Mouse (Mus musculus): Measurements from ENCODE around the gene Lmo4. TPM values are rescaled to one million over a fixed set of nuclear protein-coding genes. Genes with fewer than 3 reads are reported as not detected.

The Lmo4 gene
- total and polyA plus RNA-seq, 2 experiments = 4.4 to 17.3 TPM

GRCm38 (mm10) chr3:144229312-144229711, 24.3 kb upstream of the Lmo4 start:
- Histone ChIP-seq H3K9ac (ENCODE audit: low read depth, low read length) (no peak overlapping the region), H3K27me3 (ENCODE audit: control insufficient read depth, insufficient read depth, low read length) (no peaks in the 10 kb centered on the region), H3K36me3 (ENCODE audit: control insufficient read depth, insufficient read depth, low read length) (no peaks in the 10 kb centered on the region), H3K79me2 (ENCODE audit: control insufficient read depth, insufficient read depth, low read length) (no peaks in the 10 kb centered on the region; the same call in 1 of the 2 replicates), H3K4me1 (ENCODE audit: control insufficient read depth, insufficient read depth, low read length) (no peaks in the 10 kb centered on the region), H3K4me3 (ENCODE audit: insufficient read depth, low read depth, low read length) (no peak overlapping the region), H3K27ac (replicated peaks; ENCODE audit: insufficient read depth, low read depth, low read length) (no peak overlapping the region)
- 83% methylated on average over 7 of the region's 7 CpGs for WGBS
- no peak for DNase-seq (ENCODE audit: extremely low read depth, low read depth, low spot score)
- TF ChIP-seq POLR2A (IDR thresholded peaks at IDR 0.05; ENCODE audit: extremely low read depth, insufficient read depth, low read length) (no peak), CTCF (IDR thresholded peaks at IDR 0.05; ENCODE audit: low read depth, low read length) (no peak)

DNA sequence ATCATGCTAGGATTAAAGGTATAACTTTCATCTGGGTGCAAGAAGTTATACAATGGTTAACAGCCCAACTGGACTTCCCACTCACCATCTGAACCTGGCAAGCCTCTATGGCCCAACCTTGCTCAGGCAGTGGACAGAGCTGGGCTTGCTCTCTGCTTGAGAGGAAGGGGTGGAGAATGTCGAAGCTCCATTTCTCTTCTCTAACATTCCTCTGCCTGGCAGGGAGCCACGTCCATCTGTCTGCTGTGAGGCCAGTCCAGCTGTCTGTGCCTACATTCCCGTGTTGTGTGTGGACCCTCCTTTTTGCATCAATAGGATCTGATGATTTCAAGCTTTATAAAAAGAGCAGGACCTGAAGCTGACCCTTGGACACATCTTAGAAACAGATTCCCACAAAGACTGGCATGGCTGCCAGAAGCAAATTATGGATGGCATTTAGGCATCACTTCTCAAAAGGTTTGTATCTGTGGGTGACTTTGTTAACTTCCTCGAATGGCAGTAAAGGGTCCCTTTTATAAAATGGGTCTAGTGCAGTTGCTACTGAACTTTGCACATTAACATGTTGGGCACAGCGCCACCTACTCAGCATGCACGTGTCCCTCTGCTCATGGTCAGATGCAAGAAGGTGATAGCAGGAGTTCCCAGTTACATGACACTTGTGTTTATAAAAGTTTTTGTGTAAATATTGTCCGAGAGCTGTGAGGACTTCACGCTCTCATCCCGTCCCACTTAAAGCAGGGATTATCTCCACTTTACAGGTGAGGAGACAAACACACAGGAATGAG, 20.6 kb upstream of the Lmo4 start:
- TF ChIP-seq CTCF (IDR thresholded peaks at IDR 0.05; ENCODE audit: low read depth, low read length) (no peak), POLR2A (IDR thresholded peaks at IDR 0.05; ENCODE audit: extremely low read depth, insufficient read depth, low read length) (no peak)
- H3K27ac ChIP-seq (replicated peaks; ENCODE audit: insufficient read depth, low read depth, low read length) = no peak overlapping the region
- no peaks in the 10 kb centered on the region for H3K4me1 ChIP-seq (ENCODE audit: control insufficient read depth, insufficient read depth, low read length)
- H3K27me3 ChIP-seq (ENCODE audit: control insufficient read depth, insufficient read depth, low read length) = no peaks in the 10 kb centered on the region
- peak; percentile 28 for DNase-seq (ENCODE audit: extremely low read depth, low read depth, low spot score)
- no peak overlapping the region for H3K4me3 ChIP-seq (ENCODE audit: insufficient read depth, low read depth, low read length)
- H3K9ac ChIP-seq (ENCODE audit: low read depth, low read length) = no peak overlapping the region
- 47% methylated on average over 9 of the region's 9 CpGs for WGBS
- no peaks in the 10 kb centered on the region for H3K36me3 ChIP-seq (ENCODE audit: control insufficient read depth, insufficient read depth, low read length)
- no peaks in the 10 kb centered on the region; the same call in 1 of the 2 replicates for H3K79me2 ChIP-seq (ENCODE audit: control insufficient read depth, insufficient read depth, low read length)

GRCm38 (mm10) chr3:144224594-144224993, 19.6 kb upstream of the Lmo4 start:
- H3K27ac ChIP-seq (replicated peaks; ENCODE audit: insufficient read depth, low read depth, low read length) = no peak overlapping the region
- TF ChIP-seq POLR2A (IDR thresholded peaks at IDR 0.05; ENCODE audit: extremely low read depth, insufficient read depth, low read length) (no peak), CTCF (IDR thresholded peaks at IDR 0.05; ENCODE audit: low read depth, low read length) (no peak)
- WGBS = 76% methylated on average over 7 of the region's 7 CpGs

DNA sequence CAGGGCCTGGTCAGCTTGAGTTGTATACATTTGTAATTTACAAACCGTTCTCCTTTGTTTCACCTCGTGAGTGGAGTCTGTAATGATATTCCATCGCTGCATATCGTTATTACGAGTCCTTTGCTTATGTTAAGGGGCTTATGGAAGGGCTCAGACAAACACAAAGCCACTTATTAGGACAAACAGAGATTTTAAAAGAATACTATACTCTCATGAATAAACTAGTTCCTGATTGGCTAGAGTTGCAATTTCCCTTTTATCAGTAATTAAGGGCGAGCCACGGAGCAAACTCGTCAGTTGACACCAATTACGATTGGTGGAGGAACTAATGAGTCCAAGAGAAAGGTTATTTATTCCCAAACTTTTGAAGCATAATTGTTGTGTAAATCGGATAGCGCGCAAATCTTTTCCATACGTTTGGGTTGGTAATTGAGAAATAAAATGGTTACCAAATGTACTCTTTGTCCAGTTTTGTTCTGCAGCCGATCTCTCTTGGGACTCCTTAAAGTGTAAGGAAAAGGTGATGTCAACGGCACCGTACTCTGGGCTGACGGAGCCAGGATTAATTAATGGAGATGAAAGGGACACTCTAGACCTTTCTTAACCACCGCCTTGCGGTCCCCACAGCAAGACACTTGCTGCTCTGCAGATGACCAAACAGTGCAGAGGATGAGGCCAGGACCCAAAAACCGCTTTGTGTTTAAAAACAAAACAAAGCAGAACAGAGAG, 18.5 kb upstream of the Lmo4 start:
- WGBS = 94% methylated on average over 20 of the region's 20 CpGs
- TF ChIP-seq CTCF (IDR thresholded peaks at IDR 0.05; ENCODE audit: low read depth, low read length) (no peak), POLR2A (IDR thresholded peaks at IDR 0.05; ENCODE audit: extremely low read depth, insufficient read depth, low read length) (no peak)

More at GRCm38 (mm10) chr3:144224594-144224993, 19.6 kb upstream of the Lmo4 start:
- Histone ChIP-seq H3K4me3 (ENCODE audit: insufficient read depth, low read depth, low read length) (no peak overlapping the region), H3K4me1 (ENCODE audit: control insufficient read depth, insufficient read depth, low read length) (no peaks in the 10 kb centered on the region), H3K9ac (ENCODE audit: low read depth, low read length) (no peak overlapping the region), H3K36me3 (ENCODE audit: control insufficient read depth, insufficient read depth, low read length) (no peaks in the 10 kb centered on the region), H3K27me3 (ENCODE audit: control insufficient read depth, insufficient read depth, low read length) (no peaks in the 10 kb centered on the region), H3K79me2 (ENCODE audit: control insufficient read depth, insufficient read depth, low read length) (no peaks in the 10 kb centered on the region; the same call in 1 of the 2 replicates)
- DNase-seq (ENCODE audit: extremely low read depth, low read depth, low spot score) = no peak

GRCm38 (mm10) chr3:144222381-144222780, 17.4 kb upstream of the Lmo4 start:
- Histone ChIP-seq H3K9ac (ENCODE audit: low read depth, low read length) (no peak overlapping the region), H3K4me3 (ENCODE audit: insufficient read depth, low read depth, low read length) (no peak overlapping the region), H3K4me1 (ENCODE audit: control insufficient read depth, insufficient read depth, low read length) (no peaks in the 10 kb centered on the region), H3K79me2 (ENCODE audit: control insufficient read depth, insufficient read depth, low read length) (no peaks in the 10 kb centered on the region), H3K27ac (replicated peaks; ENCODE audit: insufficient read depth, low read depth, low read length) (no peak overlapping the region), H3K36me3 (ENCODE audit: control insufficient read depth, insufficient read depth, low read length) (no peaks in the 10 kb centered on the region), H3K27me3 (ENCODE audit: control insufficient read depth, insufficient read depth, low read length) (no peaks in the 10 kb centered on the region)
- WGBS = 80% methylated on average over 9 of the region's 9 CpGs
- no peak for DNase-seq (ENCODE audit: extremely low read depth, low read depth, low spot score)
- TF ChIP-seq CTCF (IDR thresholded peaks at IDR 0.05; ENCODE audit: low read depth, low read length) = no peak
- TF ChIP-seq POLR2A (IDR thresholded peaks at IDR 0.05; ENCODE audit: extremely low read depth, insufficient read depth, low read length) = no peak

More for the DNA sequence above, 18.5 kb upstream of the Lmo4 start:
- DNase-seq (ENCODE audit: extremely low read depth, low read depth, low spot score) = no peak
- H3K79me2 ChIP-seq (ENCODE audit: control insufficient read depth, insufficient read depth, low read length) = no peaks in the 10 kb centered on the region; the same call in 1 of the 2 replicates
- H3K36me3 ChIP-seq (ENCODE audit: control insufficient read depth, insufficient read depth, low read length) = no peaks in the 10 kb centered on the region
- H3K27ac ChIP-seq (replicated peaks; ENCODE audit: insufficient read depth, low read depth, low read length) = no peak overlapping the region
- H3K4me3 ChIP-seq (ENCODE audit: insufficient read depth, low read depth, low read length) = no peak overlapping the region
- H3K27me3 ChIP-seq (ENCODE audit: control insufficient read depth, insufficient read depth, low read length) = no peaks in the 10 kb centered on the region
- no peak overlapping the region for H3K9ac ChIP-seq (ENCODE audit: low read depth, low read length)
- no peaks in the 10 kb centered on the region for H3K4me1 ChIP-seq (ENCODE audit: control insufficient read depth, insufficient read depth, low read length)
